Mouse (Mus musculus) urinary bladder, postnatal 25 days (tissue): ENCODE data around the gene Sez6l.
"Not testable (repeated sequence)": the region's sequence is repeated elsewhere in the genome, so short reads cannot be mapped to it uniquely, and the experiment has no call there.

Experiments used
- DNase-seq: peaks from one replicate; pipeline ENCODE4 v3.0.0; 2022; ENCODE audit warnings: low spot score

Gene Sez6l

DNA sequence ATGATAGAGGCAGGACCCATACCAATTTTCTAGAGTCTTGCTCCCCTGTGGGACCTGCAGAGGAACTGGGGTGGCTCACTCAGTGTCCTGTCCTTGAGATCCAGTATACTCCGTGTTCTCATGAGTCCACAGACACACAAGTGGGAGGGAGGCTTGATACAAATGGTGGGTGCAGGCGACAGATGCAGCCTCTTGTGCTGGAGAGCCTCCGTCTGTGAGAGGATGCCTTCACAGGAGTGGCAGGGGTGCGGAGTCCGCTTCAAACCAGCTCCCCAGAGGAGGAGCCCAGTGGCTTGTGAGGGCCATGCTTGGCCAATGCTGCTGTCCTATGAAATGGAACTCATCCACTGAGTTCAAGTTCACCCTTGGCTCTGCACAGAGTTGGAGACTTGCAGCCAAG is 145.0 kb downstream of the Sez6l start:
- no peak for DNase-seq

DNA sequence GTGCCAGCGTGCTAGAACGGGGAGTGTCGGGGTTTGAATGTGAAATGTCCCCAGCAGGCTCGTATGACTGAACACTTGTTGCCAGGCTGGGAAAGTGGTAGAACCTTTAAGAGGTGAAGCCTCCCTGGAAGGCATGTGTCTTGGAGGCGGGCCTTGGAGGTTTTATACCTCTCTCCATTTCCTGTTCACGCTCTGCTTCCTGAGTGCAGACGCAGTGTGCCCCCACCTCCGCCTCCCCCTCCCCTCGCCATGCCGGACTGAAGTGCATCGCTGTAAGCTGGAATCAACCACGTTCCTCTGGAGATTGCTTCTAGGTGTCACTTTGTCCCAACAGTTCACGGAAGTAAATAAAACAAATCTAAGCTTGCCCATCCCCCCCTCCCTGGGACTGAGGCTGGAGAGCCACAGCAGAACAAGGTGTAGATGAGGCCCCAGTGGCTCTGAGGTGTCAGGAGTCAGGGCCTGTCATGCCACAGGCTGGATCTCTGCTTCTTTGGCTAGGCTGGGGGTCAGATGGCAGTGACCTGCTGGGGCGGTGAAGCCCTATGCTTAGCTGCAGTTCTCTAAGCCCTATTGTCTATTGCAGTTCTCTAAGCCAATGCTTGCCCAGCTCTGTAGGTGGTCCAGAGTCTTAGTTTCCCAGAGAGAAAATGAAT is 145.7 kb downstream of the Sez6l start:
- DNase-seq = no peak

DNA sequence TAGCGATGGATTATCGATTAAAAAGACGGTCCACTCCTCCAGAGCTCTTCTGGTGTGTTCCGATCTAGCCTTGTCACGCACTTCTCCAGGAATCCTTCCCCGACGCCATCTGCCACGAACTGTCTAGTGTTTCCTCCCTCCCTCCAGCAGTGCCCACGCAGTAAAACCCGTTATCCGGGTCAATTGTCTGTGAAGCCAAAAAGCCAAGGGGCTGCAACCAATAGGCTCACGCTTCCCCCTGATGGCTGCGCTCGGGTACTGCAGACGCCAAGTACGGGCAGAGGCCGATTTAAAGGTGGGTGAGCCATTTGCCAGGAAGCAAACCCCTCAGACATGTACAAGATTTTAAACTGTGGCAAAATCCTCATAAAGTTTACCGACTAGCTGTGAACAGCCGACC is 148.0 kb downstream of the Sez6l start:
- peak; percentile 29 for DNase-seq

DNA sequence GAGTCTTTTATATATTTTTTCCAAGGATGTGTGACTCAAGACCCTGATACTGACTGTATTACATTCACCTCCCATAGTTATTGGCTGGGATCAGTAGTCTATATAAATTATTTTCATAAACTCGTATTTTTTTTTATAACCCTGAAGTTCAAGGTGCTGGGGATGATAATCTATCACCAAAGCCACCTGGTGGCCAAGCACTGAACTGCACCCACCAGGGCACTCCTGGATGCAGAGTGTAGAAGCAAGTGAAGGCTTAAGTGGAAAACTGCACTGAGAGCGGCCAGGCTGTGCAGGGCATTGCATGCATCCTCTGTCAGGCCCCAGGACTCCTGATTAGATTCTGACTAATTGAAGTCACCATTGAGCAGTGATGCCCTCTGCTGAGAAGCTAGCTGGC is 149.7 kb downstream of the Sez6l start:
- DNase-seq = peak; percentile 50

- no peak for DNase-seq
Observed at GRCm38 (mm10) chr5:112426635-112427034, 150.3 kb downstream of the Sez6l start.

- no peak for DNase-seq
Observed at GRCm38 (mm10) chr5:112419535-112419934, 157.4 kb downstream of the Sez6l start.

GRCm38 (mm10) chr5:112418023-112418422 is 159.0 kb downstream of the Sez6l start:
- no peak for DNase-seq

DNA sequence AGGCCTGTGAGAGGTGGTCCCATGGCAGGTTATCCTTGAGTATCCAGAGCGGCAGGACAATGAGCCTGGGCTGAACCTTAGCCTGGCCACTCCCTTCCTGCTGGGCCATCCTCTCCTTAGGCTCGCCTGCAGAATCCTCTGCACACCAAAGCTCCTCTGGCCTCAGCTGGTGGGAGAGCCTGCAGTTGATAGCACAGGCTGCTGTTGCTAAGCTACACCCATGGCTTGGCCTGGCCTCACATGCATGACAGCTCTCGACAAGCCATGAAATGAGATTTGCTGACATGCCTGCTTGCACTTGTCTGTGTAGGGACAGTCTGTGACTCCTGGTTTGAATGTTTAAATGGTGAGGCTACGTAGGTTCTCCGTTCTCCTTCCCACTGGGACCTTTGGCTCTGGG is 160.3 kb downstream of the Sez6l start:
- DNase-seq = no peak

GRCm38 (mm10) chr5:112412781-112413180 is 164.2 kb downstream of the Sez6l start:
- not testable (repeated sequence) for DNase-seq

DNA sequence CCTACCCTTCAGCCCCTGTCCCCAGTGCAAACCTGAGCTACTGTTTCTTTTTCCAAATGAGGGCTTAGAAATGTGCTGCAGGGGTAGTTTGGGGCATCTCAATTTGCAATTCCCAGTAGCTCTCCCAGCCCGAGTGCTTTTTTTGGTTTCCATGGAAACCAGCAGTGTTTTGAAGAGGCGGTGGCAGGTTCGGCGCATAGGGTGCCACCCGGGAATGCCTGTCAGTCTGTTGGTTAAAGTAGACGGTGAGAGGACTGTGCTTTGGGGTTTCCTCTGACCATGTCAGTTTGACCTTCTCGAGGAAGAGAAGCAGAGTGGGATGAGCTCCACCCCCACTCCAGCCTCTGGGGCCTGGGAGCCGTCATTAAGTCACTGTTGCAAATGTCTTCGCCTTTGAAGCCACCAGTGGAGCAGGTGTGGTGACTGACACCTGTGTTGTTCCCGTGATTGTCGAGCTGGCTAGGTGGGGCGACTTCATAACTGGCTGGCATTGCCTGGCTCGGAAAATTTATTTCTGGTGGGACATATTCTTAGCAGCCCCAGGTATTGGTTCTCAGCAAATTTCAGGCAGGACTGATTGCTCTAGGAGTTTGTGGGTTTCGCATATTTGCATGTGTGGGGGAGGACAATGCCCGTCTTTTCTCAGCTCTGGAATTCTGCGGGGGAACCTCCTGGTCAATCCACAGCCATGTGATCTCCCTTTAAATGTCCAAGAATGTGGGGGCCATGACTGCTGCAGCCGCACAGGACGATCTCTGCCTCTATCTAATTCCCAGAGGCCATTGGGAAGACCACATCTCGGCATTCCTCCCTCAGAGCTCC is 165.3 kb downstream of the Sez6l start:
- no peak for DNase-seq

DNA sequence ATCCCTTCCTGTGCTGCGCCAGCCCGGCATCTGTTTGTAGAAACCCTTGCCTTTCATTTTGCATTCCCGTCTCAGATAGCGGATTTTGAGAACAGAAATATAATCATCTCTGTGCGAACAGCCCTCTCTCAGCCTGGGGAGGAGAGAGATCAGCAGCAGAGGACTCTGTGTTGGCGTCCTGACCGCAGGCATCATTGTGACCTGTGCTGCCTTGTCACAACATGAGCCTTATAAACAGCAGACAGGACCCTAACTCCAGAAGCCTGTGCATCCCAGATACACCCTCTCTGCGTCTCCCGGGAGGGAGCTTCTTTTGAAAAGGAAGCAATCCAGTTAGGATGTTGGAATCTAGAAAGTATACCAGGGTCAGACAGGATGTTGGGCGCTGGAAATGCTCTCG is 165.9 kb downstream of the Sez6l start:
- DNase-seq = no peak

DNA sequence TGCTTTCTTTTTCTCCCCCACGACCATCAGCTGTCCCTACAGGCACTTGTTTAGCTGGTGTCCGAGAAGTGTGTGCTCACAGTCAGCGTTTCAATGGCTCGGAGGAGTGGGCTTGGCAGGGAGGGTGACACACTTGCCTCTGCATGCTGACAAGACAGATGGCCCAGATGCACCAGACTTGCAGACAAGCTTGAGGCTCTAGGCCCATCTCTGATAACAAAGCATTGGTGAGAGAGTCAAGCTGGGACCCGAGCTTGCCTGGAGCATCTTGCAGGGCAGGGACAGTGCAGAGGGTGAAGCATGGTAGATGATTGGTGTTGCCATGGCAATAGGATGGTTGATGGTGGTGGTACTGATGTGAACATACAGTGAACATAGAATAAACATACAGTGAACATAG is 167.7 kb downstream of the Sez6l start:
- DNase-seq = no peak

DNA sequence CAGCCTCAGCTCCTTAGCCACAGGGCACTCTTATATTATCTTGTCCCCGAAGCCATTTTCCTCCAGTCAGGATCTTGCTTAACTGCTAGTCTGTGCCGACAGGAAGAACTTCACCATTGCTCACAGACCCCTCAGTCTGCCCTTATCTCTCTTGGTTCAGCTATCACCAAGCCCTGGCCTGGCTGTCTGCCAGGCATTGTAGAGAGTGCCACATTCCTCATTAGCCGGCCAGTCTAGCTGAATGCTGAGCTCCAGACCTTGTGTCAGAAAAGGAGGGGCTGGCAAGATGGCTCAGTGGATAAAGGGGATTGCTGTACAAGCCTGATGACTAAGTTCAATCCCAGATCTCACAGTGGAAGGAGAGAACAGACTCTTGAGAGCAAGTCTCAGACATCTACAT is 171.0 kb downstream of the Sez6l start:
- no peak for DNase-seq

DNA sequence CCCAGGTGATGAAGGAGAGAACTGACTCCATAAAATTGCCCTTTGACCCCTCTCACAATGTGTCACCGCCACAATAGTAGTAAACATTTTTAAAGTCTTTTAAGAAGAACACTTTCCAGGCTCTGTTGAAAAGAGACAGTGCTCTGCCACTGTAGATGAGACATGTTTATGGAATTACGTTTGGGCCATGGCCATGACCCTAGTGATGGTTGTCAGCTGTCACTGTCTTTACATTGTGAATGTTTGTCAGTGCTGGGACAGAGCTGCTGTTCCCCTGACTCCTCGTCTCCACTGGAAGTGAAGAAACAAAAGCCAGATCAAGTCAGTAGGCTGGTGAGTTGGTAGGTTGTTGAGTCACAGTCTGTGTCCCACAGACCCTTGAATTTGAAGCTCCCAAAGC is 174.5 kb downstream of the Sez6l start:
- no peak for DNase-seq

- no peak for DNase-seq
Observed at GRCm38 (mm10) chr5:112399284-112399683, 177.7 kb downstream of the Sez6l start.

- DNase-seq = no peak
Observed at GRCm38 (mm10) chr5:112396066-112396465, 180.9 kb downstream of the Sez6l start.

GRCm38 (mm10) chr5:112394779-112395443 is 182.1 kb downstream of the Sez6l start, which contains the start of gene Asphd2:
Asphd2 (minus strand) TSS chr5:112394866.
- DNase-seq = peak; percentile 19

DNA sequence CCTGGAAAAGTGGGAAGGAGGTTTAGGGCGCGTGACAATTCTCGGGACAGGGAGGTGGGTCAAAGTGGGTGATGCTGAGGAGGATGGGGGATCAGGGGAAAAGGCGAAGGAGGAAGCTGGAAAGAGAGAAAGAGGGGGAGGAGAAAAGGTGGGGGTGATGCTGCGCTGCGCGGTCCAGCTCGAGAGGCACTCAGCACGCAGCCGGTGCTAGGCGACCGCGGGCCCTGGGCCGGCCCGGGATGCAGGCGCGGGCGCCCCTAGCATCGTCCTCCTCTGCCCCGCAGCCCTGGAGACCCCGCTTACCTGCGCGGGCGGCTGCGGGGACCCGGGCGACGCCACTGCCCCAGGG is 182.6 kb downstream of the Sez6l start:
- no peak for DNase-seq

DNA sequence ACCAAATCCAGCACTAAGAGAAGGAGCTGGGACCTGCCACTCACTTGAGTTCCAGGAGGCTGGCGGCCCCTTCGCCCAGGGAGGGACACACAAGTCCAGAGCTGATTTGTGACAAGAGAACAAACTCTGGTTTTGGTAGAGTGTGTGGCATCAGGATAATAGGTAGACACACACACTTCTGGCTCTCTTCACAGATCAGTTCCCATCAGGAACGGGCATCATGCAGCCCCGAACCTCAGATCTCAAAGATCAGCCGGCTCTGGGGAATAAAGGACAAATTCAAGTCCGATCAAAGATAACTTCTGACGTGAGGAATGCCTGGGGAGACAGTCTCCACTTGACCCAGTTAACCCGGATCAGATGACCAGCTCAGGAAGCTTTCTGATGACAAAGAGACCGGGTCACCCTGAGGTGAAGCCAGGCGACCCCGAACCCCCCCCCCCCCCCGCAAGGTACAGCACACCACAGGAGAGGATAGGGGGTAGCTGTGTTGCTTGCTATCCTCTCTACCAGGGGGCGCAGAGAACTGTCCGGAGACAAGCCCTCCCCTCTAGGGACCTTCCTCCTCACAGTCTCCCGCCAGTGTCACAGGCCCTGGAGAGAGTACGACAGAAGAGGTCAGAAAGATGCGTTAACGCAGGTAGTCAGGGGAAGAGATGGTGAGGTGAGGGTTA is 183.1 kb downstream of the Sez6l start:
- no peak for DNase-seq

- no peak for DNase-seq
Observed at GRCm38 (mm10) chr5:112391676-112392323, 185.2 kb downstream of the Sez6l start.

DNA sequence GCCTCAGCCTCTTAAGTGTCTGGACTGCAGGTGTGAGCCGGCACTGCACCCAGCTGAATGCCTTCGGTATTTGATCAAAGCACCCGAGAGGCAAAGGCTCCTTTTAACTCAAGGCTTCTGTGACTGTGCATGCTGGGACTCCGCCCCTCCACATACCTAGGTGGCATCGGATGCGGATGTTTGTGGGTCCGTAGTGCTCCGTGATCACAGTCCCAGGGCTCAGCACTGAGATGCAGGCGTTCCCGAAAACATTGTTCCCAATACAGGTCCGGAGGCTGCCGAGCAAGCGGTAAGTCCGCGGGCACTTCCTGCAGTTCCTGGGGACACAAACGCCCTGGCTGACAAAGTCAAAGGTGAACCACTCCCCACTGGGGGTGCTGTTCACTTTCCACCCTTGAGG is 186.0 kb downstream of the Sez6l start:
- no peak for DNase-seq

- no peak for DNase-seq
Observed at GRCm38 (mm10) chr5:112389352-112389751, 187.6 kb downstream of the Sez6l start.
